Mouse (Mus musculus) lung, embryonic 14.5 days (tissue): Measurements from ENCODE around the gene Casp2. TPM values are rescaled to one million over a fixed set of nuclear protein-coding genes. Genes with fewer than 3 reads are reported as not detected.

ENCODE experiments used
- ATAC-seq: fragments of 200-750 bp; cut with Nextera tagmentation; 2 replicates; pipeline ENCODE4 v1.8.0; 2017; ENCODE audit warnings: mild to moderate bottlenecking, moderate TSS enrichment, moderate library complexity; ENCODE audit not compliant: insufficient read depth
- DNase-seq: peaks from one replicate; pipeline ENCODE4 v3.0.0-alpha.2; 2015
- H3K27ac ChIP-seq: fragments of 300-500 bp; sonication (generic); 2 replicates; pipeline ENCODE4 v1.5.1; 2014; ENCODE audit warnings: low read depth, mild to moderate bottlenecking, moderate library complexity
- H3K27me3 ChIP-seq: fragments of 300-500 bp; sonication (generic); 2 replicates; pipeline ENCODE4 v1.6.1; 2014; ENCODE audit warnings: low read length, control low read depth; ENCODE audit not compliant: insufficient read depth
- H3K36me3 ChIP-seq: fragments of 300-500 bp; sonication (generic); 2 replicates; pipeline ENCODE4 v1.6.1; 2014; ENCODE audit warnings: control low read depth; ENCODE audit not compliant: insufficient read depth
- H3K4me1 ChIP-seq: fragments of 300-500 bp; sonication (generic); 2 replicates; pipeline ENCODE4 v1.6.1; 2014; ENCODE audit warnings: antibody characterized with exemption, control low read depth; ENCODE audit not compliant: insufficient read depth
- H3K4me2 ChIP-seq: fragments of 300-500 bp; sonication (generic); 2 replicates; pipeline ENCODE4 v1.6.1; 2014; ENCODE audit warnings: mild to moderate bottlenecking
- H3K4me3 ChIP-seq: fragments of 300-500 bp; sonication (generic); 2 replicates; pipeline ENCODE4 v1.5.1; 2014; ENCODE audit warnings: low read depth, low read length
- H3K9ac ChIP-seq: fragments of 300-500 bp; sonication (generic); 2 replicates; pipeline ENCODE4 v1.6.1; 2014
- H3K9me3 ChIP-seq: fragments of 300-500 bp; sonication (generic); 2 replicates; pipeline ENCODE4 v1.6.1; 2016; ENCODE audit warnings: low read depth, low read length, control low read depth
- CTCF ChIP-seq: IDR thresholded peaks from 2 replicates; pipeline ENCODE4 v1.5.1; 2016; ENCODE audit warnings: antibody characterized with exemption, low read depth
- whole genome bisulfite sequencing: fragments of 180-500 bp; shearing (Covaris S2); extraction: QIAGEN DNeasy Blood & Tissue Kit; methylation state at CpG from one replicate; pipeline ENCODE4 v1.1.7; 2014; 5-methylcytosine and 5-hydroxymethylcytosine counted together
- polyA plus RNA-seq: library from polyadenylated mRNA; unstranded; fragments of >200 nt; fragmentation: Nextera tagmentation; extraction: Ambion mirVana; gene quantifications from 2 replicates; pipeline ENCODE4 v1.2.1, GENCODE M21; 2014

Gene Casp2
- polyA plus RNA-seq, 1 experiment from 2014 or later: 71.1 TPM

DNA sequence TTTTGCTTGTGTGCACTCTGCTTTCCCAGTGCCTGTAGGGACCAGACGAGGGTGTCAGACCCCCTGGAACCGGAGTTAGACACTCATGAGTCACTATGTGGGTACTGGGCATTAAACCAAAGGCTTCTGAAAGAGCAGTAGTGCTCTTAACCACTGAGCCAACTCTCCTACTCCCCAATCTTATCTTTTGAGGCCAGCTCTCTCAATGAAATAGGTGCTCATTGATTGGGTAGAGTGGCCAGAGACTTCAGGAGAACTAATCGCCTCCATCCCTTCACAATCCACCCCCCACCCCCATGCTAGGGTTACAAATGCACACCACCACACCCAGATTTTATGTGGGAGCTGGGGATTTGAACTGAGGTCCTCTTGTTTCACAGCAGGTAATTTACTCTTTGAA, 64.0 kb downstream of the Casp2 start:
- no peak overlapping the region for H3K9ac ChIP-seq
- no peak overlapping the region for H3K27ac ChIP-seq
- DNase-seq (no peak), ATAC-seq (no peak)
- H3K4me3 ChIP-seq: no peak overlapping the region
- 67% methylated on average over 3 of the region's 3 CpGs for WGBS
- H3K4me1 ChIP-seq: peaks cover under 1% of the 10 kb centered on the region; the same call in 1 of the 2 replicates
- peaks cover 13% of the 10 kb centered on the region for H3K27me3 ChIP-seq
- H3K4me2 ChIP-seq: no peak overlapping the region
- no peaks in the 10 kb centered on the region for H3K9me3 ChIP-seq
- H3K36me3 ChIP-seq: no peaks in the 10 kb centered on the region
- TF ChIP-seq CTCF: no peak

DNA sequence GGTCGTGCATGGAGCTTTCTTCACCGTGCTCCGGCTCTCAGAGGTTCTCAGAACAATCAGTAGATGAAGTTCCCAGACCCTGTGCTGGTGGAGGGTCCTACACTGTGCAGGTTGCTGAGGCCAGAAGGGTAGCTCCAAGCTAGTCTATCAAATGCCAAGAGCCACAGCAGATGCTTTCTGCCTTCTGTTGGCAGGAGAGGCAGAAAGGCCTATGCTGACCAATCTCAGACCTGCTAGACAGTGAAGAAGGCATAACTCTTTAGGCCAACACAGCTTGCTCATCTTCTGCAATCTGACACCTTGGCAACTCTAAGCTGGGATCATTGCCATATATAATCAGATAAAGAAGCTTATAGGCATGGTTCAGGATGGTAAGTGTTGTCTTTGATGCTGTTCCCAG, 65.4 kb downstream of the Casp2 start:
- no peak overlapping the region for H3K9ac ChIP-seq
- 71% methylated on average over 3 of the region's 3 CpGs for WGBS
- H3K27ac ChIP-seq: no peak overlapping the region
- H3K4me1 ChIP-seq: no peaks in the 10 kb centered on the region
- no peaks in the 10 kb centered on the region for H3K27me3 ChIP-seq
- no peaks in the 10 kb centered on the region for H3K36me3 ChIP-seq
- DNase-seq (no peak), ATAC-seq (no peak)
- no peak overlapping the region for H3K4me2 ChIP-seq
- H3K9me3 ChIP-seq: no peaks in the 10 kb centered on the region
- TF ChIP-seq CTCF: no peak
- H3K4me3 ChIP-seq: no peak overlapping the region

DNA sequence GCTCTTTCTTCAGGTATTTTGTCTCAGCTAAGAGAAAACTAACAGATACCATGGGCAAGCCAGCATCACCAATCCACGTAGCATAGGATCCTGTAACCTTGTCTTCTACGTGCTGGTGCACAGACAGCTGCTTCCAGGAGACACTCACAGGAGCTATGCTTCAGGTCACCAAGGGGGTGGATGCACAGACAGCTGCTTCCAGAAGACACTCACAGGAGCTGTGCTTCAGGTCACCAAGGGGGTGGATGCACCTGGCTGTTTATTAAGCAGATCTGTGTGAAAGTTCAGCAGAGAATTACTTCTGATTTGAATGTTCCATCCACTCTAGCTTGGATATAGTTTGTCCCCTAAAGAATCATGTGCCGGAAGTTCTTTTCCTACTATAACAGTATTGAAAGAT, 66.2 kb downstream of the Casp2 start:
- H3K27ac ChIP-seq: no peak overlapping the region
- no peaks in the 10 kb centered on the region for H3K9me3 ChIP-seq
- ATAC-seq (no peak), DNase-seq (no peak)
- H3K4me3 ChIP-seq: no peak overlapping the region
- no peak overlapping the region for H3K9ac ChIP-seq
- no peak for TF ChIP-seq CTCF
- 82% methylated on average over 3 of the region's 3 CpGs for WGBS
- no peaks in the 10 kb centered on the region for H3K27me3 ChIP-seq
- H3K4me2 ChIP-seq: no peak overlapping the region
- H3K4me1 ChIP-seq: no peaks in the 10 kb centered on the region
- H3K36me3 ChIP-seq: no peaks in the 10 kb centered on the region

Other genes with a start within 250 kb of the Casp2 start
- not detected in 2 replicates for gene Sva, start 226.6 kb upstream of the Casp2 start, polyA plus RNA-seq
- gene Tas2r139, start 124.0 kb upstream of the Casp2 start, polyA plus RNA-seq: not detected in 2 replicates
- not detected in 2 replicates for gene Tas2r144, start 49.7 kb upstream of the Casp2 start, polyA plus RNA-seq
- gene Gstk1, start 19.1 kb upstream of the Casp2 start, polyA plus RNA-seq: 31.8 and 34.2 TPM in 2 replicates
- gene Tmem139, start 3.0 kb upstream of the Casp2 start, polyA plus RNA-seq: 1.9 TPM in 2 replicates
- gene Clcn1, start 21.7 kb downstream of the Casp2 start, polyA plus RNA-seq: 0.09 TPM in 1 of 2 replicates, not detected in the other
- 0.11 and 0.13 TPM in 2 replicates for gene Fam131b, start 59.7 kb downstream of the Casp2 start, polyA plus RNA-seq
- gene Zyx, start 84.6 kb downstream of the Casp2 start, polyA plus RNA-seq: 194 and 198 TPM in 2 replicates
- 5.7 and 7.0 TPM in 2 replicates for gene Epha1, start 108.3 kb downstream of the Casp2 start, polyA plus RNA-seq
- not detected in 2 replicates for gene Tas2r143, start 135.3 kb downstream of the Casp2 start, polyA plus RNA-seq
- not detected in 2 replicates for gene Tas2r135, start 140.4 kb downstream of the Casp2 start, polyA plus RNA-seq
- not detected in 2 replicates for gene Tas2r126, start 169.6 kb downstream of the Casp2 start, polyA plus RNA-seq
- not detected in 2 replicates for gene Olfr458, start 200.2 kb downstream of the Casp2 start, polyA plus RNA-seq
- gene Olfr457, start 211.3 kb downstream of the Casp2 start, polyA plus RNA-seq: not detected in 2 replicates
- 0.18 TPM in 1 of 2 replicates, not detected in the other for gene Olfr456, start 222.2 kb downstream of the Casp2 start, polyA plus RNA-seq